Mouse (Mus musculus): ENCODE data around the gene Col8a2. TPM values are rescaled to one million over a fixed set of nuclear protein-coding genes. Genes with fewer than 3 reads are reported as not detected.

The Col8a2 gene
- total and polyA plus RNA-seq, 3 experiments: 0.05 TPM; not detected in 2

DNA sequence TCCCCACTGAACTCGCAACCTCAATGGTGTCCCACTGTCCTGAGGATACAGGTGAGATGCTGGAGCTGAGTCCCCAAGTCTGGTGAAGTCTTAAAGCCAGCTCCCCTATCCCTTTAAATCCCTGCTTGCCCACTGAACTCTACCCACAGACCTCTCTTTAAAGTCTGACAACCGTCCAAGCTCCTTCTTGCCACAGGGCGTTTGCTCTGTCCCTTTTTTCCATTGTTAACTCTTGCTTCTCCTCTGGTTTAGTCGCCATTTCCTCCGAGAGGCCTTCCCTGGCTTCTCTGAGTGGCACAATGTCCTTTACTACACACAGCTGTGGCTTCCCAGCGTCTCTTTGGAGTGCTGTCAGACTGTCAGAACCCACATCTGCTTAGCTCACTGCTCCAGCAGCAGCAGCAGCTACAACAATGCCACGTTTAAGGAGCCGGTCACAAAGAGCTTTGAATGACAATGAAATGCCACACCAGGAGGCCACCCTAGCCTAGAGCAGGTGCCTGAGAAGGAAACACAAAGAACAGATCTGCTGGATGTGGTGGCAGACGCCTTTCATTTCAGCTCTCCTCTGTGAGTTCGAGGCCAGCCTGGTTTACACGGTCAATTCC is 38.2 kb upstream of the Col8a2 start:
- Histone ChIP-seq H3K36me3 (replicated peaks) (peaks cover 50% of the 10 kb centered on the region), H3K4me1 (ENCODE audit: insufficient read depth, low read depth, low read length) (peaks cover 22% of the 10 kb centered on the region), H3K4me3 (ENCODE audit: low read depth, low read length) (no peak overlapping the region), H3K9me3 (replicated peaks) (no peaks in the 10 kb centered on the region), H3K27me3 (ENCODE audit: insufficient read depth, low read length) (no peaks in the 10 kb centered on the region)
- TF ChIP-seq POLR2AphosphoS5 (IDR thresholded peaks at IDR 0.05; ENCODE audit: insufficient replicate concordance, low read depth, low read length): no peak
- ATAC-seq (ENCODE audit: extremely low read depth, insufficient number of reproducible peaks, low FRiP score, poor library complexity, severe bottlenecking) (no peak), DNase-seq (ENCODE audit: low spot score) (no peak)

DNA sequence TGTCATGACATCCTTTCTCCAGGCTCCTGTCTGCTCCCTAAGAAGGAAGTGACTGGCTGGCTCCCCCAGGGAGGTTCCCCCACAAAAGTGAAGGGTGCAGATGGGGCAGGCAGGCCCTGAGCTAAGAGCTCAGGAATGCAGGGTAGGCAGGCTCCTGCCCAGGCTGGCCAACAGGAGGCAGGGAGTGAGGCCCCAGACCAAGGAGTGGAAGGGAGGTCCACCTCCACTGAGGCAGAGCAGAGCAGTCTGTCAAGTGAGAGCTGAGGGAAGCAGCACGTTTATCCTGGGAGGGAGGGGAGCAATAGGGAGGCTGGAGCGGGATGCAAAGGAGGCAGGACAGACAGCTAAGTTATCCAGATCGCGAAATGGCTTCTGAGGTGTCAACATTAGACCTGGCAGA is 35.9 kb upstream of the Col8a2 start:
- DNase-seq (ENCODE audit: low spot score) (no peak), ATAC-seq (ENCODE audit: extremely low read depth, insufficient number of reproducible peaks, low FRiP score, poor library complexity, severe bottlenecking) (no peak)
- Histone ChIP-seq H3K27me3 (ENCODE audit: insufficient read depth, low read length) (no peaks in the 10 kb centered on the region), H3K4me3 (ENCODE audit: low read depth, low read length) (no peak overlapping the region), H3K4me1 (ENCODE audit: insufficient read depth, low read depth, low read length) (peaks cover 44% of the 10 kb centered on the region), H3K36me3 (replicated peaks) (peaks cover 47% of the 10 kb centered on the region), H3K9me3 (replicated peaks) (no peaks in the 10 kb centered on the region)
- TF ChIP-seq POLR2AphosphoS5 (IDR thresholded peaks at IDR 0.05; ENCODE audit: insufficient replicate concordance, low read depth, low read length) (no peak), TAL1 (conservative IDR thresholded peaks at IDR 0.05; ENCODE audit: low read depth, low read length) (no peak), CTCF (IDR thresholded peaks at IDR 0.05; ENCODE audit: low read depth, low read length) (no peak), GATA2 (IDR thresholded peaks at IDR 0.05; ENCODE audit: borderline replicate concordance, low read depth, low read length) (no peak), GATA1 (IDR thresholded peaks at IDR 0.05; ENCODE audit: borderline replicate concordance, low read length) (no peak)

DNA sequence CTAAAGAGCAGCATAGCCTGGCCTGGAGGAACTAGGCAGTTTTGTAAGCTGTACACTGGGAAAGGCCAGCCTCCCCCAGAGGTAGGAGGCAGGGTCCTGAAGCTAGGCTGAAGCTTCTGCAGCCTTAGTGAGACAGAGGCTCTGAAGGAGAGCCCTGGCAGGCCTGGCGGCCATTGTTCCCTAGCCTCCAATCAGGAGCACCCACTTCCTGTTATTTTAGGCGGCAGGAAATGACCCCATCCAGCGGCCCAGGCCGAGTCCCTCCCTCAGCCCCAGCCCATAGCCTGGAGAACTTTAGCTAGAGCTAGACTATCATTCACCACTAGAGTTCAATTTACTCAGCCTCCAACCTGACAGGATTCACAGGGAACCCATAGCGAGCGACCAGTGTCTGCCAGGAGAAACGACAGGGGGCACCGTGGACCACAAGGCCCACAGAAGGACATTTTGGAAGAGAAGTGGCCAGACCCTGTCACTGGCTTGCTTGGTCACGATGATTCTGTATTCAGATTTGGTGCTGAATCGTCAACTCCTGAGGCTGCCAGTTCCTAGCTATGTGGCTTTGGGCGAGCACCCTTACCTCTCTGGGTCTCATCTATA is 34.8 kb upstream of the Col8a2 start:
- no peak for DNase-seq (ENCODE audit: low spot score)
- TF ChIP-seq GATA1 (IDR thresholded peaks at IDR 0.05; ENCODE audit: borderline replicate concordance, low read length): no peak
- TF ChIP-seq TAL1 (conservative IDR thresholded peaks at IDR 0.05; ENCODE audit: low read depth, low read length): no peak
- no peak for TF ChIP-seq CTCF (IDR thresholded peaks at IDR 0.05; ENCODE audit: low read depth, low read length)
- TF ChIP-seq GATA2 (IDR thresholded peaks at IDR 0.05; ENCODE audit: borderline replicate concordance, low read depth, low read length): no peak
- TF ChIP-seq POLR2AphosphoS5 (IDR thresholded peaks at IDR 0.05; ENCODE audit: insufficient replicate concordance, low read depth, low read length): no peak
- no peak for ATAC-seq (ENCODE audit: extremely low read depth, insufficient number of reproducible peaks, low FRiP score, poor library complexity, severe bottlenecking)
- no peaks in the 10 kb centered on the region for H3K27me3 ChIP-seq (ENCODE audit: insufficient read depth, low read length)
- peaks cover 38% of the 10 kb centered on the region for H3K36me3 ChIP-seq (replicated peaks)
- H3K4me1 ChIP-seq (ENCODE audit: insufficient read depth, low read depth, low read length): peaks cover 54% of the 10 kb centered on the region
- no peak overlapping the region for H3K4me3 ChIP-seq (ENCODE audit: low read depth, low read length)
- H3K9me3 ChIP-seq (replicated peaks): no peaks in the 10 kb centered on the region

DNA sequence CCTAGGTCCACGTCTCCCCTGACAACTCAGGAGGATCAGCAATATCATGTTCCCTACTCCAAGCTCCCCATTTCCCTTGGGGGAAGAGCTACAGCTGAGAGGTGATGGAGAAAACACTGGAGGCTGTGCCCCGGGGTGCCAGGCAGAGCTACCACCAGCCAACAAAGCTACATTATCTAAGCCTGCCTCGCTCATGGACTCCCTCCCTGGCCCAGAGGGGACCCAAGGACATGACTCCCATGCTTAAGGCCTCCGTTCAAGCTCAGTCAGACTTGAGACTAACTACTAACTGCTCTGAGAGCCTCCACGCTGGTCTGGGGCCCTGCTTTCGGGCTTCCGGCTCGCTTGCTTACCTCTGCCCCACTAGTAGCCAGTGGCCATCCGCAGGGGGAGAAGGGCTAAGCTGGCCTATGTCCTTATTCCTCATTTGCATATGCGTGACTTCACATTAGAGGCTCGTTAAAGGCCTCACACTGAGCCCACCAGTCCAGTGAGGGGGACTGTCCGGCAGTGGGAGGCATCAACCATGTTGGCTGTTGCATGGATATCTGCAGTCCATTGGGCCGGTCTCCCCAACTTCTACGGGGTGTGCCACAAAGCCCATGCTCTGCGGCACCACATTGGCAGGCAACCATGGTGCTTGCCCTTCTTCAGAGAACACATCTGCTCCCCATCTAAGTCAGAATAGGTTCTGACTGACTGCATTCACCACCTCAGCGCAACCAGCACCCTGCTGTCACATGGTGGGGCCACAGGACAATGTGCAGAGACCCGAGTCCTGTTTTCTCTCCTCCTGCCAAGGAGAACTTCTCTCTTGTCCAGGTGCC is 34.0 kb upstream of the Col8a2 start:
- Histone ChIP-seq H3K9me3 (replicated peaks) (no peaks in the 10 kb centered on the region), H3K4me3 (ENCODE audit: low read depth, low read length) (no peak overlapping the region), H3K36me3 (replicated peaks) (peaks cover 31% of the 10 kb centered on the region), H3K4me1 (ENCODE audit: insufficient read depth, low read depth, low read length) (peaks cover 62% of the 10 kb centered on the region), H3K27me3 (ENCODE audit: insufficient read depth, low read length) (peaks cover 4% of the 10 kb centered on the region; the same call in 1 of the 2 replicates)
- TF ChIP-seq CTCF (IDR thresholded peaks at IDR 0.05; ENCODE audit: low read depth, low read length): no peak
- TF ChIP-seq TAL1 (conservative IDR thresholded peaks at IDR 0.05; ENCODE audit: low read depth, low read length): no peak
- DNase-seq (ENCODE audit: low spot score) (no peak), ATAC-seq (ENCODE audit: extremely low read depth, insufficient number of reproducible peaks, low FRiP score, poor library complexity, severe bottlenecking) (no peak)

DNA sequence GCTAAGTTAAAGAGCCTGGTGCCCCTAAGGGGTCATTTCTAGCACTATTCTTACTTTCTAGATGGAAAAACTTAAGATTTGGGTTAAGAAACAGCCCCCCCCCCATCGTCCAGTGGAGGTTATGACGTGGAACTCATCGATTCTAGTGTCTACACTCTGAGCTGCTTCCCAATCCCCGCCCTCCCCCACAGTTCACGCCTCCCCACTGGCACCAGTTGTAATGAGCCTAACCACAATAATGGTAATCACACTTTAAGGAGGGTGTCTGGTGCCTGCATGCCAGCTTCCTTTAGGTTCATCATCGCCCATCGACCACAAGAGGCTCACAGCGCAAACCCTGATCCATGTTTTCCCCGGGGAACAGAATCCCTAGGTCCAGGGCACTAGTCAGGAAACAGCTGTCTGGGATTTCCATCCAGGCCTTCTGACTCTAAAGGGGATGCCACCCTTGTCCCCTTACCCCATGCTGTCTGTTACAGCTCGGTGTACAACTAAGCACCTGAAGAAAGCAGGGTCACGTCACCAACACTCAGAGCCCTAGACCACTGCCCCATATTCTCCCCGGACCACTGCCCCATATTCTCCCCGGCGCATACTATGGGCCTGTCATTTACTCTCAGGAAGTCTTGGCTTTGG is 32.8 kb upstream of the Col8a2 start:
- Histone ChIP-seq H3K9me3 (replicated peaks) (no peaks in the 10 kb centered on the region), H3K4me3 (ENCODE audit: low read depth, low read length) (no peak overlapping the region), H3K27me3 (ENCODE audit: insufficient read depth, low read length) (peaks cover 9% of the 10 kb centered on the region), H3K36me3 (replicated peaks) (peaks cover 25% of the 10 kb centered on the region), H3K4me1 (ENCODE audit: insufficient read depth, low read depth, low read length) (peaks cover 65% of the 10 kb centered on the region)
- TF ChIP-seq GATA2 (IDR thresholded peaks at IDR 0.05; ENCODE audit: borderline replicate concordance, low read depth, low read length) (no peak), TAL1 (conservative IDR thresholded peaks at IDR 0.05; ENCODE audit: low read depth, low read length) (no peak), GATA1 (IDR thresholded peaks at IDR 0.05; ENCODE audit: borderline replicate concordance, low read length) (no peak), CTCF (IDR thresholded peaks at IDR 0.05; ENCODE audit: low read depth, low read length) (no peak), POLR2AphosphoS5 (IDR thresholded peaks at IDR 0.05; ENCODE audit: insufficient replicate concordance, low read depth, low read length) (no peak)
- ATAC-seq (ENCODE audit: extremely low read depth, insufficient number of reproducible peaks, low FRiP score, poor library complexity, severe bottlenecking) (no peak), DNase-seq (ENCODE audit: low spot score) (no peak)
